Mouse (Mus musculus): ENCODE measurements around the gene Ucn2.

DNA sequence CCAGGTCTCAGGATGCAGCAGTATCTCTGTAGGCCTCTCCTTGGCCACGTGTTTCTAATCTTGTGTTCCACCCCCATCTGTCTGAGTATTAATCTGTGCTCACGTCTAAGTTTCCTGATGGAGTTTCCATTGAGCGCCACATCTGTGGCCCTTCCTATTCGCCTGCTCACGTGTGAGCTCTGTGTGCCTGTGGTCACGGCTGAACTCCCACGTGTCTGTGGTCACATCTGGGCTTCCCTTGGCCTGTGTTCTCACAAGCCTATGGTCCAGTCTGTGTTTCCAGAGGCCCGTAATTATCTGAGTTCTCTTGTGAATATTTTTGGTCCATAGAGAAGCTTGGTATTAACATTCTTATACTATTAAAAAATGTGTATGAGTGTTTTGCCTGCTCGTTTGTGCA lies 9.3 kb upstream of the Ucn2 start:
- TF ChIP-seq CTCF (IDR thresholded peaks at IDR 0.05; ENCODE audit: borderline replicate concordance, insufficient read depth, low read length) (no peak), POLR2A (IDR thresholded peaks at IDR 0.05; ENCODE audit: low read depth, low read length) (no peak)

Measured in embryonic fibroblast, embryonic 13.5 days (primary cell).